Mouse (Mus musculus) G1E (cell line): Measurements from ENCODE around the gene R3hdm1. TPM values are rescaled to one million over a fixed set of nuclear protein-coding genes. Genes with fewer than 3 reads are reported as not detected.

Experiments used
- ATAC-seq: 2 replicates; pipeline ENCODE4 v1.8.0; 2016; ENCODE audit warnings: mild to moderate bottlenecking; ENCODE audit not compliant: insufficient number of reproducible peaks, poor library complexity, low FRiP score, severe bottlenecking; ENCODE audit errors: extremely low read depth
- DNase-seq: peaks from one replicate; pipeline ENCODE4 v3.0.0; 2012; ENCODE audit warnings: low spot score
- H3K27me3 ChIP-seq: 2 replicates; pipeline ENCODE4 v1.6.1; 2012; ENCODE audit warnings: mild to moderate bottlenecking, low read length, inconsistent platforms; ENCODE audit not compliant: insufficient read depth
- H3K36me3 ChIP-seq: replicated peaks from 2 replicates; pipeline ENCODE3; 2012; ENCODE audit warnings: mild to moderate bottlenecking, inconsistent platforms
- H3K4me1 ChIP-seq: 2 replicates; pipeline ENCODE4 v1.6.1; 2012; ENCODE audit warnings: low read depth, low read length, inconsistent platforms, mixed read lengths; ENCODE audit not compliant: insufficient read depth
- H3K4me3 ChIP-seq: 2 replicates; pipeline ENCODE4 v1.5.1; 2012; ENCODE audit warnings: low read depth, mild to moderate bottlenecking, inconsistent platforms, low read length, moderate library complexity, mixed read lengths
- H3K9me3 ChIP-seq: replicated peaks from 2 replicates; pipeline ENCODE4 v1.6.1; 2012; ENCODE audit warnings: inconsistent platforms
- CTCF ChIP-seq: IDR thresholded peaks from 2 replicates; pipeline ENCODE4 v1.5.1; 2012; ENCODE audit warnings: low read depth, low read length, inconsistent platforms, mixed read lengths
- GATA1 ChIP-seq: IDR thresholded peaks from 2 replicates; pipeline ENCODE4 v1.6.1; 2012; ENCODE audit warnings: borderline replicate concordance, low read length, inconsistent platforms, mixed read lengths
- GATA2 ChIP-seq: IDR thresholded peaks from 2 replicates; pipeline ENCODE4 v1.6.1; 2012; ENCODE audit warnings: low read depth, low read length, inconsistent platforms, borderline replicate concordance
- POLR2AphosphoS5 ChIP-seq: IDR thresholded peaks from 2 replicates; pipeline ENCODE4 v1.6.1; 2012; ENCODE audit warnings: low read depth, low read length, inconsistent platforms; ENCODE audit not compliant: insufficient replicate concordance
- TAL1 ChIP-seq: conservative IDR thresholded peaks from 2 replicates; pipeline ENCODE4 v1.6.1; 2012; ENCODE audit warnings: low read depth, low read length, inconsistent platforms, mixed read lengths
- polyA plus RNA-seq: library from polyadenylated mRNA; stranded (reverse); fragments of >175 nt; gene quantifications from 2 replicates; pipeline ENCODE4 v1.2.3, GENCODE M21; 2012
- total RNA-seq, 2 experiments: library from RNA; stranded (forward) in 1 of 2; stranded (reverse) in 1 of 2; fragments of 200-1000 nt in 1 of 2; fragments of >200 nt in 1 of 2; fragmentation: Nextera tagmentation in 1 of 2; gene quantifications; 2 replicates each; pipeline ENCODE4 v1.2.3; 2014 to 2017

Gene R3hdm1
- total and polyA plus RNA-seq, 3 experiments = 129 to 549 (median 208) TPM

GRCm38 (mm10) chr1:128213261-128213660 is 110.2 kb downstream of the R3hdm1 start:
- no peaks in the 10 kb centered on the region for H3K4me1 ChIP-seq
- peaks cover 81% of the 10 kb centered on the region for H3K36me3 ChIP-seq
- TF ChIP-seq GATA2 (no peak), CTCF (no peak), POLR2AphosphoS5 (no peak), GATA1 (no peak)
- H3K4me3 ChIP-seq = no peak overlapping the region
- ATAC-seq (no peak), DNase-seq (no peak)
- no peaks in the 10 kb centered on the region for H3K9me3 ChIP-seq
- H3K27me3 ChIP-seq = no peaks in the 10 kb centered on the region

- Histone ChIP-seq H3K27me3 (no peaks in the 10 kb centered on the region), H3K9me3 (no peaks in the 10 kb centered on the region), H3K4me1 (no peaks in the 10 kb centered on the region), H3K4me3 (no peak overlapping the region), H3K36me3 (peaks cover 82% of the 10 kb centered on the region)
- ATAC-seq = no peak
- no peak for DNase-seq
- no peak for TF ChIP-seq POLR2AphosphoS5
- TF ChIP-seq CTCF = no peak
- TF ChIP-seq GATA2 = no peak
- TF ChIP-seq GATA1 = no peak
- no peak for TF ChIP-seq TAL1
Observed at GRCm38 (mm10) chr1:128221886-128222285, 118.8 kb downstream of the R3hdm1 start.

- ATAC-seq = no peak
- H3K36me3 ChIP-seq = peaks cover 84% of the 10 kb centered on the region
- H3K27me3 ChIP-seq = no peaks in the 10 kb centered on the region
- TF ChIP-seq GATA1 = no peak
- TF ChIP-seq CTCF = no peak
- no peak for TF ChIP-seq TAL1
- TF ChIP-seq GATA2 = no peak
- no peak for TF ChIP-seq POLR2AphosphoS5
- H3K4me3 ChIP-seq = no peak overlapping the region
- DNase-seq = no peak
- no peaks in the 10 kb centered on the region for H3K4me1 ChIP-seq
- H3K9me3 ChIP-seq = no peaks in the 10 kb centered on the region
Observed at GRCm38 (mm10) chr1:128223304-128223703, 120.2 kb downstream of the R3hdm1 start.

- DNase-seq = no peak
- no peaks in the 10 kb centered on the region for H3K4me1 ChIP-seq
- H3K9me3 ChIP-seq = no peaks in the 10 kb centered on the region; the same call in 1 of the 2 replicates
- no peak overlapping the region for H3K4me3 ChIP-seq
- no peaks in the 10 kb centered on the region for H3K27me3 ChIP-seq
- H3K36me3 ChIP-seq = peaks cover 89% of the 10 kb centered on the region
- no peak for ATAC-seq
- TF ChIP-seq TAL1 (no peak), GATA1 (no peak), GATA2 (no peak), CTCF (no peak), POLR2AphosphoS5 (no peak)
Observed at GRCm38 (mm10) chr1:128235181-128235580, 132.1 kb downstream of the R3hdm1 start.

- H3K4me1 ChIP-seq = peaks cover 26% of the 10 kb centered on the region
- peaks cover 19% of the 10 kb centered on the region for H3K36me3 ChIP-seq
- no peak for TF ChIP-seq TAL1
- no peak for ATAC-seq
- no peak for DNase-seq
- H3K9me3 ChIP-seq = no peaks in the 10 kb centered on the region
- peak within 1 kb of the TSS; percentile 84 for H3K4me3 ChIP-seq
- H3K27me3 ChIP-seq = no peaks in the 10 kb centered on the region
Observed at GRCm38 (mm10) chr1:128243627-128243995, 140.5 kb downstream of the R3hdm1 start, which contains the start of gene Ubxn4. Gene Ubxn4, plus strand, starts transcription at chr1:128243964.

GRCm38 (mm10) chr1:128243996-128244726 is 141.1 kb downstream of the R3hdm1 start:
- Histone ChIP-seq H3K4me1 (peaks cover 26% of the 10 kb centered on the region), H3K4me3 (peak overlapping the region; percentile 84), H3K36me3 (peaks cover 15% of the 10 kb centered on the region), H3K27me3 (no peaks in the 10 kb centered on the region), H3K9me3 (no peaks in the 10 kb centered on the region)
- DNase-seq = peak; percentile 97
- TF ChIP-seq CTCF = no peak
- no peak for TF ChIP-seq GATA2
- no peak for TF ChIP-seq TAL1
- no peak for TF ChIP-seq GATA1
- TF ChIP-seq POLR2AphosphoS5 = no peak
- ATAC-seq = peak; percentile 94
